Mouse (Mus musculus): ENCODE measurements around the gene Cldn2.

Cldn2 gene

GRCm38 (mm10) chrX:139807391-139807790 lies 6.8 kb downstream of the Cldn2 start:
- DNase-seq (ENCODE audit: low spot score in 2 of 2): no peak

GRCm38 (mm10) chrX:139808085-139808484 lies 7.5 kb downstream of the Cldn2 start:
- no peak for DNase-seq (ENCODE audit: low spot score in 2 of 2)

- DNase-seq (ENCODE audit: low spot score in 2 of 2): no peak
Measured at GRCm38 (mm10) chrX:139808501-139808900, 7.9 kb downstream of the Cldn2 start.

GRCm38 (mm10) chrX:139812636-139813298 lies 12.1 kb downstream of the Cldn2 start:
- DNase-seq (ENCODE audit: low spot score in 2 of 2): no peak

GRCm38 (mm10) chrX:139813299-139814002 lies 12.8 kb downstream of the Cldn2 start:
- no peak for DNase-seq (ENCODE audit: low spot score in 2 of 2)

- DNase-seq (ENCODE audit: low spot score in 2 of 2): no peak
Measured at GRCm38 (mm10) chrX:139814018-139814635, 13.5 kb downstream of the Cldn2 start.

- DNase-seq (ENCODE audit: low spot score in 2 of 2): no peak
Measured at GRCm38 (mm10) chrX:139815201-139815600, 14.6 kb downstream of the Cldn2 start.

GRCm38 (mm10) chrX:139825402-139825801 lies 24.8 kb downstream of the Cldn2 start:
- DNase-seq (ENCODE audit: low spot score in 2 of 2): no peak

- DNase-seq (ENCODE audit: low spot score in 2 of 2): no peak
Measured at GRCm38 (mm10) chrX:139826926-139827325, 26.3 kb downstream of the Cldn2 start.

GRCm38 (mm10) chrX:139828363-139829092 lies 27.9 kb downstream of the Cldn2 start:
- no peak for DNase-seq (ENCODE audit: low spot score in 2 of 2)

GRCm38 (mm10) chrX:139832464-139832863 lies 31.8 kb downstream of the Cldn2 start:
- DNase-seq (ENCODE audit: low spot score in 2 of 2): peak; percentile 10 to 13

GRCm38 (mm10) chrX:139839057-139839456 lies 38.4 kb downstream of the Cldn2 start:
- no peak for DNase-seq (ENCODE audit: low spot score in 2 of 2)

GRCm38 (mm10) chrX:139841091-139841490 lies 40.5 kb downstream of the Cldn2 start:
- DNase-seq (ENCODE audit: low spot score in 2 of 2): no peak

- DNase-seq (ENCODE audit: low spot score in 2 of 2): no peak
Measured at GRCm38 (mm10) chrX:139854795-139855194, 54.2 kb downstream of the Cldn2 start.

- DNase-seq (ENCODE audit: low spot score in 2 of 2): no peak
Measured at GRCm38 (mm10) chrX:139859402-139859801, 58.8 kb downstream of the Cldn2 start.
